Mouse (Mus musculus) neutrophil, adult 5-6 weeks (primary cell): ENCODE data around the gene Sult6b2. TPM values are rescaled to one million over a fixed set of nuclear protein-coding genes. Genes with fewer than 3 reads are reported as not detected.

Experiments
- ATAC-seq: fragments of 151-379, 151-347 bp; 2 replicates; pipeline ENCODE4 v1.8.0; 2017; ENCODE audit warnings: mild to moderate bottlenecking, moderate TSS enrichment; ENCODE audit not compliant: insufficient number of reproducible peaks, poor library complexity, low FRiP score, severe bottlenecking; ENCODE audit errors: extremely low read depth
- total RNA-seq: library from RNA; stranded (forward); fragments of 200-1000 nt; gene quantifications from 2 replicates; pipeline ENCODE4 v1.2.3, GENCODE M21; 2017

Sult6b2 gene
- total RNA-seq, 1 experiment from 2014 or later, result not detected

DNA sequence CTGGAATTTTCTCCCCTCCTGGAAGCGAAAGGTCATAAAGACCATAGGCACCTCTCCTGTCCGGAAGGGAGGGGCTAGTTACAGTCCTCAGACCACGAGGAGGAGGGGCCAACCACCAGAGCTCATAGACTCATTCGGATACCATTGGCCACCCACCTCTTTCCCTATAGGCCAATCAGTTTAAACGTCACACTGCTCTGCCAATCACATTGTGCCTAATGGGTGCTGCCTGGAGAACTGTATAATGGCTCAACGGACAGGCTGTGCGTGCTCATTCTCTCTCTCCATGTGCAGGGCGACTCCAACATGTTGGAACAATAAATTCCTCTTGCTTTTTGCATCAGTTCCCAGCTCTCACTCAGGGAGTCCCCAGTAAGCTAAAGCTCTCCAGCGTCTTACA is 52.9 kb downstream of the Sult6b2 start:
- no peak for ATAC-seq

DNA sequence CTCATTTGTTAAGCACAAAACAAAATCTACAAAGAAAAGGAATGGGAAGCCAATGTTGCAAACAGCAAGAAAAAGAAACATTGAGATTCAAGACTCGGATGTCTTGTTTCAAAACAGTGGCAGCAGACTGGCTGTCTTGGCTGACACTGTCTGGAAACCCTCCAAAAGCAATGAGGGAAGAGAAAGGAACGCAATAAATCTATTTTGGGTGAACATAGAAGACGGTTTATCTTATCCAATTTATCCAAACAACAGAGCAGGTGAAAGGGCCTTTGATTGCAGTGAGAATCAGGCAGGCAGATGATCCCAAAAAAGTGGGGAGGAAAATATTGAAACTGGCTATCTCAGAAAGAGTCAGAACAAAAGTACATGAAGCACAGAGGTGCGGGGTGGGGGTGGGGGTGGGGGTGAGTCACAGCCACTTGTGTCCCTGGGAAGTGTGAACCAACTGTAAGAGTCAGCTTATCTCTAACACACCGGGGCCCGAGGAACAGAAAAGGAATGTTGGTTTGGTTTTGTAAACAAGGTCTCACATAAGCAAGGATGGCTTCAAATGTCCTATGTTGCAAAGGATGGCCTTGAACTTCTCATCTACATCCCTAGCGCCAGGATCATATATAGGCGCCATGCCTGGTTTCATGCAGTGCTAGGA is 56.1 kb downstream of the Sult6b2 start:
- no peak for ATAC-seq

DNA sequence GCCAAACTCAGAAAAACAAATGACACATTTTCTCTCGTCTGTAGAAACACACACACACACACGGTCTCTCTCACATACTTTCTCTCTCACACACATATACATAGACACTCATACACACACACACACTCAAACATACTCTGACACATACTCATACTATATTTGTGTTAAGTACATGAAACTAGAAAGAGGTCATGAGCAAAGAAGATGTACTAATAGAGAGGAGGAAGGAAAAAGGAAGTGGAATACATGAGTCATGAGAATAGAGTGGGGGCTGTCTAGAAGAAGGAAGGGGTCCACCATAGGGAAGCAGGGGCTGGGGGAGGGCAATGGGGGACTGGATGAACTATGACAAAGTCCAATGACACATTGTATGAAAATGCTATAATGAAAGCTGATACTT is 57.1 kb downstream of the Sult6b2 start:
- ATAC-seq, result no peak

DNA sequence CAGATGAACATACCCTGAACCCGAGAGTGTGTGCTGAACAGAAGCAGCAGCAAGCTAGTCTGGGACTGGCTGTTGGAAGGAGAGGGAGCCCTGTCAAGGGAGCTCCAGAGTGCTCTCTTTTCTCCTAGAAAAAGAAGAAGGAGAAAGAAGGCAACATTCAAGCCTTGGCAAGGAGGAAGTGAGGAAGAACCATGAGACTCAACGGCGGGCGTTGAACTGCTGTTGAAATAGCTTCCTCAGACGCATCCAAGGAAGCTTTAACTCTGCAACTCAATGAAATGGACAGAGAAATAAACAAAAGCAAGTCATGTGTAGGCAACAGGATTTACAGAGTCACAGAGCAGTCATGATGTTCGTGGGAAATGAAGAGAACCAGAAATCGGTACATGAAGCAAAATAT is 57.5 kb downstream of the Sult6b2 start:
- ATAC-seq, result no peak

DNA sequence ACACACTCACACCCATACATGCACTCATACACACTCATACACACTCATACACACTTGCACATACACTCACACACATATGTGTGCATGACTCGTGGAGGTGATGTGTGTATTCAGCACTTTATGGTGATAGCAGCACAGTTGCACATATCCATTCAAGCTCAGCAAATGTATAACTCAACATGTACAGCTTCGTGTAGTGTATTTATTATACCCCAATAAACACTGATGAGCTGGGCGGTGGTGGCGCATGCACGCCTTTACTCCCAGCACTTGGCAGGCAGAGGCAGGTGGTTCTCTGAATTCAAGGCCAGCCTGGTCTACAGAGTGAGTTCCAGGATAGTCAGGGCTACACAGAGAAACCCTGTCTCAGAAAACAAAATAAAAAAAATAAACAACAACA is 58.8 kb downstream of the Sult6b2 start:
- no peak for ATAC-seq

DNA sequence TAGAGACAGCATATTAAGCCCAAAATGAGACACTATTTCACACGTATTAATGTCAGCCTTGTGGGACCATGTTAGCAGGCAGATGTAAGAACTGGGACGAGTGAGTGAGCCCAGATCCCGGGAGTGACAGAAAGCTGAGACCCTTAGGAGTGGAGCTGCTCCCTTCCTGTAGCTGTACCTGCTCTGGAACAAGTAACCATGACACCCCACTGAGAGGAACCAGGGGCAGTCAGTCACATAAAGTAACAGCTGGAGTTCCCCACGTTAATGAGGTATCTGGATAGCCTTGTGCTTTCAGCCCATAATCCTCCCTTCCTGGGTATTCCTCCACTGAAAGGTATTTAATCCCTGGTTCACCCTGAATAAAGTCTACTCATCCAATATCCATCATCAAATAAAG is 61.1 kb downstream of the Sult6b2 start:
- ATAC-seq, result no peak

DNA sequence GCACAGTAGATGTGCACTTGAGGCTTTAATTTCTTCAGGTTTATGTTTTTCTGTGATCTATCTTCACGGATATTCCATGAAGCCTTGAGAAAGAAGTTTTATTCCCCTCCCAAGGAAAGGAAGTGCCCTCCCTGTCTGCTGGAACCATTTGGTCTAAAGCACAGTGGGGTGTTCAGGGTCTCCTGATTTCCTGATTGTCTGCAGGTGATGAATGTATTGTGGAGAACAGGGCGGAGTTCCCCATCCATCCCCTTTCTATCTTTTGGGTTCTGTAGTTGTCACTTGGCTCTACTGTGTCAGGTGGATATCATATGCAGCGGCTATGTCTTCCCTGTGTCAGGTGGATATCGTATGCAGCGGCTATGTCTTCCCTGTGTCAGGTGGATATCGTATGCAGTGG is 62.5 kb downstream of the Sult6b2 start:
- ATAC-seq, result no peak

DNA sequence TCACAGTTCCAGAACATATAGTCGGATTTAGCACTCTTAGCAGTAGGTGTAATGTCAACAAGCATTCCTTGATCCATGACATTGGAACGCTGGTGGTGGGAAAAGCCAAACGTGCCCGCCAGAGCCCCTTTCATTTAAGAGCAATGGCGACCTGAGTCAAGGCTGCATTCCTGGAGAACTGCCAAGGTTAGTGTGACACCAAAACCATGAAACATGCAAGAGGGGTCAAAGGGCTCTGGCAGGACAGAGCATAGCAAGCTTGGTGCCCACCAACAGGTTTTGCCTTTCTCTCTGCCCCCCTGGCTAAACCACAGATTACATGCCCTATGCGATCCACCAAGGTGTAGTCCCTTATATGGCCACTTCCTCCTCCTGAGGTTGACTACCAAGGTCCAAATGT is 65.7 kb downstream of the Sult6b2 start:
- ATAC-seq, result no peak

DNA sequence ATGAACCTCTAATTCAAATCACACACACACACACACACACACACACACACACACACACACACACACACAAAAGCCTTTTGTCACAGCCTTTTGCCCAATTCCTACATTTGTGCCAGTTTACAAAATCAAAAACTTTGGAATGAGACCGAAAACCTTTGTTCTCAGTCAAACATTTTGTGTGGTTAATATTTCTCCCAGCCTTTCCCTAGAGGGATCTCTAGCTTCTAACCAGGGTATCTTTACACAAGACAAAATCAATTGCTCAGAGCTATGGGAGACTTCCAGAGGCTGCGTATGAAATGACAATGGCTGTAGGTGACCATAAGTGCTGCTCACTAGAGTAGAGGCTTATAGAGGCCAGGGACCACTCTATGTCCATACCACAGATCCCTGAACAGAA is 66.1 kb downstream of the Sult6b2 start:
- no peak for ATAC-seq

DNA sequence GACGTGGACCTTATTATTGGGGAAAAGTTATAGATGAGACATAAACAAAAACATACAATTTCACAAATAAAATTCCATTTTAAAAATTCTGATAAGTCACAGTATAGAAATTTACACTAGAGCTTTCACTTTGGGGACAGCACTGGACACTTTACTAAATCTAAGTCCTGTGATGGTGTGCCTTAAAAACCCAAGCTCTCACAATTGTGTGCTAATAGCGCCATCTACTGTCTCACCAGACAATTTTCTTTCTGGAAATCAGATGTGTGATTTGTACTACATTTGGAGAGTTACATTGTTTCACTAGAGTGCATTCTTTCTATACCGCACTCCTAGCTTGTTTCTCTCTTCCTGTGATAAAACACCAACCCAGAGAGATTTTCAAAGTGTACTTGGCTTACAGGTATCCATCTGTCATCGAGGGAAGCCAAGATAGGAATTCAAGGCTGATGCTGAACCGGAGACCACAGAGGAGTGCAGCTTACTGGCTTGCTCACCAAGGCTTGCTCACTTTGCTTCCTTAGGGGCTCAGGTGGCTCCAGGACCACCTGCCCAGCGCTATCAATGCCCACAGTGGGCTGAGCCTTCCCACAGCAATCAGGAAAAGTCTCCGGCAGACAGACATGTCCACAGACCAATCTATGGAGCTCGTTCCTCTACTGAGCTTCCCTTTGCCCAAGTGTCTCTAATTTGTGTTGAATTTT is 68.8 kb downstream of the Sult6b2 start:
- ATAC-seq, result peak; percentile 41; the same call in 1 of the 2 replicates

Other genes with a start within 250 kb of the Sult6b2 start
- gene Kcnj8, start 232.9 kb downstream of the Sult6b2 start, total RNA-seq, result 0.49 and 0.70 TPM in 2 replicates
- gene Abcc9, start 102.2 kb downstream of the Sult6b2 start, total RNA-seq, result not detected in 2 replicates
- gene Cmas, start 47.8 kb downstream of the Sult6b2 start, total RNA-seq, result 38.9 and 42.4 TPM in 2 replicates
- 1.9 and 2.1 TPM in 2 replicates for gene St8sia1, start 159.9 kb upstream of the Sult6b2 start, total RNA-seq